Mouse (Mus musculus): ENCODE data around the gene Sema6c. TPM values are rescaled to one million over a fixed set of nuclear protein-coding genes. Genes with fewer than 3 reads are reported as not detected.

Gene Sema6c
- polyA plus RNA-seq (2014; fragmentation: Illumina TruSeq; extraction: RNeasy Lipid Tissue Mini Kit (QIAGEN cat#74804); ENCODE audit: low read depth, low replicate concordance): 0.28 TPM

GRCm38 (mm10) chr3:95159987-95160963 is at the start of gene Sema6c:
Gene Sema6c (plus strand): TSS chr3:95160457.

GRCm38 (mm10) chr3:95110911-95111726 is 49.1 kb upstream of the Sema6c start, which contains the start of gene Vps72:
Gene Vps72 (plus strand): TSS chr3:95111022.

GRCm38 (mm10) chr3:95124246-95124645 is 36.0 kb upstream of the Sema6c start, which contains the start of gene Tmod4:
Gene Tmod4 (plus strand): TSS chr3:95124476.

GRCm38 (mm10) chr3:95133680-95134101 is 26.6 kb upstream of the Sema6c start, which contains the start of the genes Scnm1 and Lysmd1:
Gene Scnm1 (minus strand): TSS chr3:95134011.
Gene Lysmd1 (plus strand): TSS chr3:95134088.

GRCm38 (mm10) chr3:95141952-95142616 is 18.2 kb upstream of the Sema6c start, which contains the start of gene Tnfaip8l2:
Gene Tnfaip8l2 (minus strand): TSS chr3:95142360.

GRCm38 (mm10) chr3:95217255-95218134 is 57.2 kb downstream of the Sema6c start, which contains the start of gene Gabpb2:
Gene Gabpb2 (minus strand): TSS chr3:95217916.

Other genes starting within 250 kb of the Sema6c start
- 26.1 TPM for gene Selenbp1, start 227.4 kb upstream of the Sema6c start, polyA plus RNA-seq (2014; fragmentation: Illumina TruSeq; extraction: RNeasy Lipid Tissue Mini Kit (QIAGEN cat#74804); ENCODE audit: low read depth, low replicate concordance)
- 11.1 TPM for gene Rfx5, start 206.4 kb upstream of the Sema6c start, polyA plus RNA-seq (2014; fragmentation: Illumina TruSeq; extraction: RNeasy Lipid Tissue Mini Kit (QIAGEN cat#74804); ENCODE audit: low read depth, low replicate concordance)
- gene Pi4kb, start 185.7 kb upstream of the Sema6c start, polyA plus RNA-seq (2014; fragmentation: Illumina TruSeq; extraction: RNeasy Lipid Tissue Mini Kit (QIAGEN cat#74804); ENCODE audit: low read depth, low replicate concordance): 15.3 TPM
- gene Zfp687, start 145.0 kb upstream of the Sema6c start, polyA plus RNA-seq (2014; fragmentation: Illumina TruSeq; extraction: RNeasy Lipid Tissue Mini Kit (QIAGEN cat#74804); ENCODE audit: low read depth, low replicate concordance): 4.6 TPM
- gene Psmd4, start 117.8 kb upstream of the Sema6c start, polyA plus RNA-seq (2014; fragmentation: Illumina TruSeq; extraction: RNeasy Lipid Tissue Mini Kit (QIAGEN cat#74804); ENCODE audit: low read depth, low replicate concordance): 10.2 TPM
- gene Pip5k1a, start 53.5 kb upstream of the Sema6c start, polyA plus RNA-seq (2014; fragmentation: Illumina TruSeq; extraction: RNeasy Lipid Tissue Mini Kit (QIAGEN cat#74804); ENCODE audit: low read depth, low replicate concordance): 10.8 TPM
- gene Vps72, start 49.4 kb upstream of the Sema6c start, polyA plus RNA-seq (2014; fragmentation: Illumina TruSeq; extraction: RNeasy Lipid Tissue Mini Kit (QIAGEN cat#74804); ENCODE audit: low read depth, low replicate concordance): 6.6 TPM
- gene Tmod4, start 36.0 kb upstream of the Sema6c start, polyA plus RNA-seq (2014; fragmentation: Illumina TruSeq; extraction: RNeasy Lipid Tissue Mini Kit (QIAGEN cat#74804); ENCODE audit: low read depth, low replicate concordance): not detected
- gene Scnm1, start 26.4 kb upstream of the Sema6c start, polyA plus RNA-seq (2014; fragmentation: Illumina TruSeq; extraction: RNeasy Lipid Tissue Mini Kit (QIAGEN cat#74804); ENCODE audit: low read depth, low replicate concordance): 15.0 TPM
- gene Lysmd1, start 26.4 kb upstream of the Sema6c start, polyA plus RNA-seq (2014; fragmentation: Illumina TruSeq; extraction: RNeasy Lipid Tissue Mini Kit (QIAGEN cat#74804); ENCODE audit: low read depth, low replicate concordance): 2.8 TPM
- gene Tnfaip8l2, start 18.1 kb upstream of the Sema6c start, polyA plus RNA-seq (2014; fragmentation: Illumina TruSeq; extraction: RNeasy Lipid Tissue Mini Kit (QIAGEN cat#74804); ENCODE audit: low read depth, low replicate concordance): not detected
- gene Gabpb2, start 57.5 kb downstream of the Sema6c start, polyA plus RNA-seq (2014; fragmentation: Illumina TruSeq; extraction: RNeasy Lipid Tissue Mini Kit (QIAGEN cat#74804); ENCODE audit: low read depth, low replicate concordance): 22.5 TPM
- 17.8 TPM for gene Cdc42se1, start 68.3 kb downstream of the Sema6c start, polyA plus RNA-seq (2014; fragmentation: Illumina TruSeq; extraction: RNeasy Lipid Tissue Mini Kit (QIAGEN cat#74804); ENCODE audit: low read depth, low replicate concordance)
- gene Mllt11, start 71.7 kb downstream of the Sema6c start, polyA plus RNA-seq (2014; fragmentation: Illumina TruSeq; extraction: RNeasy Lipid Tissue Mini Kit (QIAGEN cat#74804); ENCODE audit: low read depth, low replicate concordance): 28.7 TPM
- 0.73 TPM for gene Gm128, start 81.1 kb downstream of the Sema6c start, polyA plus RNA-seq (2014; fragmentation: Illumina TruSeq; extraction: RNeasy Lipid Tissue Mini Kit (QIAGEN cat#74804); ENCODE audit: low read depth, low replicate concordance)
- gene Bnipl, start 90.7 kb downstream of the Sema6c start, polyA plus RNA-seq (2014; fragmentation: Illumina TruSeq; extraction: RNeasy Lipid Tissue Mini Kit (QIAGEN cat#74804); ENCODE audit: low read depth, low replicate concordance): not detected
- 128 TPM for gene Mindy1, start 120.9 kb downstream of the Sema6c start, polyA plus RNA-seq (2014; fragmentation: Illumina TruSeq; extraction: RNeasy Lipid Tissue Mini Kit (QIAGEN cat#74804); ENCODE audit: low read depth, low replicate concordance)
- 11.0 TPM for gene Prune1, start 121.6 kb downstream of the Sema6c start, polyA plus RNA-seq (2014; fragmentation: Illumina TruSeq; extraction: RNeasy Lipid Tissue Mini Kit (QIAGEN cat#74804); ENCODE audit: low read depth, low replicate concordance)
- gene Anxa9, start 146.7 kb downstream of the Sema6c start, polyA plus RNA-seq (2014; fragmentation: Illumina TruSeq; extraction: RNeasy Lipid Tissue Mini Kit (QIAGEN cat#74804); ENCODE audit: low read depth, low replicate concordance): 1.9 TPM
- 217 TPM for gene Cers2, start 154.3 kb downstream of the Sema6c start, polyA plus RNA-seq (2014; fragmentation: Illumina TruSeq; extraction: RNeasy Lipid Tissue Mini Kit (QIAGEN cat#74804); ENCODE audit: low read depth, low replicate concordance)
- gene Setdb1, start 196.7 kb downstream of the Sema6c start, polyA plus RNA-seq (2014; fragmentation: Illumina TruSeq; extraction: RNeasy Lipid Tissue Mini Kit (QIAGEN cat#74804); ENCODE audit: low read depth, low replicate concordance): 13.2 TPM
- not detected for gene 4930558C23Rik, start 242.4 kb downstream of the Sema6c start, polyA plus RNA-seq (2014; fragmentation: Illumina TruSeq; extraction: RNeasy Lipid Tissue Mini Kit (QIAGEN cat#74804); ENCODE audit: low read depth, low replicate concordance)

All from kidney, adult 10 weeks (tissue).